Mouse (Mus musculus): ENCODE data around the gene Zfp758.
"Not testable (repeated sequence)": the region's sequence is repeated elsewhere in the genome, so short reads cannot be mapped to it uniquely, and the experiment has no call there.

The Zfp758 gene

DNA sequence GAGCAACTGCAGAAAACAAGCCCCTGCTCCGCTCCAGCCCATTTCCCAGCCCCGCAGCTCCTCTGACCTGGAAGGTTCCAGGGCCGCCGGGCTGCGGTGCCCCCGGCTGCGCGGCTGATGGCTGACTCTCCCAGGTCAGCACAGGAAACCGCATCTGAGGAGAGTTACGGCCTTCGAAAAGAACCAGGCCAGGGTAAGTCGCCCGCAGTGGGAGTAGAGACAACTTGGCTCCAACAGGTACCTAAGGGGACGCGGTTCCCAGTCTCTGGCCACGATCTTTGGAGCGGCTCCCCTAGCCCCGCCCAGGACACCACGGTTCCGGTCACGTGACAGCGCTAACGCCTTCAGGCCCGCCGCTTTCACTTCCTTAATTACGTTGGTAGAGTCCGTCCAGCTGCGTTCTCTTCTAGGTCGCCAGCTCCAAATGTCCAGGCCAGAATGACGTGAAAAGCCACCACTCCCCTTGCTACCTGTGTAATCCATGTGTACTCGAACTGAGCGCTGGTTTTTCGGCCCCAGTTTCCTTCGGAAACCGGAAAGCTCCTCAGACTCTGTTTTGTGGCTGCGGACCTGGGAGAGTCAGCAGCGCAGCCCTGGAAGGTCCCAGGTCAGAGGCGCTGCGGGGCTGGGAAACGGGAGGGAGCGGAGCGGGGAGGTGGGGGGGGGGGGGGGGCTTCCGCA is at the start of gene Zfp758, which contains the start of gene Zfp944:
Zfp758 (plus strand) TSS at position 353 of the 681 bp plus-strand sequence.
Zfp944 (minus strand) TSS at position 300 of the 681 bp plus-strand sequence.
- peak; percentile 70 for DNase-seq (ENCODE audit: low spot score)

DNA sequence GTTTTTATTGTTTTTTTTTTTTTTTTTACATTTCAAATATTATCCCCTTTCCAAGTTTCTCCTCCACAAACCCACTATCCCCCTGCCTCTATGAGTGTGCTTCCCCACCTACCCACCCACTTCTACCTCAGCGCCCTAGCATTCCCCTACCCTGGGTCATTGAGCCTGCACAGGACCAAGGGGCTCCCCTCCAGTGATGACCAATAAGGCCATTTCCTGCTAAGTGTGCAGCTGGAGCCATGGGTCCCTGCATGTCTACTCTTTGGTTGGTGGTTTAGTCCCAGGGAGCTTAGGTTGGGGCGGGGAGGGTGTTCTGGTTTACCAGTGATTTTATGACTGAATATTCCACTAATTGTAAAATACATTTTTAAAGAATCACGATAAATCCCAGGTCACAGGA is 47.0 kb upstream of the Zfp758 start:
- not testable (repeated sequence) for DNase-seq (ENCODE audit: low spot score)

DNA sequence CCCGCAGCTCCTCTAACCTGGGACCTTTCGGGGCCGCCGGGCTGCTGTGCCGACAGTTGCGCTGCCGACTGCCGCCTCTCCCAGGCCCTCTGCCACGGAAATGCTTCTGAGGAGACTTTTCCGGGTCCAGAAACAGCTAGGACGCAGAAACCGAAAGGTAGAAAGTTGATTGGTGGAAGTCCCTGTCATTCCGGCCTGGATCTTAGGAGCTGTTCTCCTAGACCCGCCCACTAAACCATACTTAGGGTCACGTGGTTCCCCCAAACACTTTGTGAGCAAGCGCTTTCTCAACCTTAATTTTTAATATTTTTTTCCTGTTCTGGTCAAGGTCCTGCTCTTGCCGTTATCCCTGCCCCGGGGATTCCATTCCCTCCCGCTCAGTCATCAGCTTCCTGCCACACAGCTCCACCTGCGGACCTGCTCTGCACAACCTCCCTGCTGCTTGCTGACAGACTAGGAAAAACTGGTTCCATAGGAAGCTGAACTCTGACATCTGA is 46.5 kb upstream of the Zfp758 start, which contains the start of gene CT030661.1:
CT030661.1 (minus strand) TSS at position 108 of the 497 bp plus-strand sequence.
- peak; percentile 99 for DNase-seq (ENCODE audit: low spot score)

- DNase-seq (ENCODE audit: low spot score), result not testable (repeated sequence)
These were observed 46.0 kb upstream of the Zfp758 start for GRCm38 (mm10) chr17:22315247-22315646.

DNA sequence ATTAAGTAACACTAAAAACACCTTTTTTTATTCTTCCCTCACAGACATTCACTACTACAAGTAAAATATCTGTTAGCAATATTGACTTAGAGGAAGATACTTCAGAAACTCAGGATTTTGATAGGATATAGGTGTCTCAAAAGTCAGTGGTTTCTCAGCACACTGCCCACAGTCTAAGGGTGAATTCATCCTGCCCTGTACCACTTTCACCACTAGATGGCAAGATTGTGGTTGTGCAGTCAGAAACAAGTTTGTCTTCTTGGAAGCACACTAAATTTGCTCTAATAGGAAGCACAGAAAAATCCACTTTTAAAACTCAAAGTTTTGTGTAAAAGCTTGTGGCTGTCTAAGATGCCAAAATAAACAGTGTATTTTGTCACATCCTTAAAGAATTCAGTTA is 8.5 kb upstream of the Zfp758 start:
- DNase-seq (ENCODE audit: low spot score), result peak; percentile 74

DNA sequence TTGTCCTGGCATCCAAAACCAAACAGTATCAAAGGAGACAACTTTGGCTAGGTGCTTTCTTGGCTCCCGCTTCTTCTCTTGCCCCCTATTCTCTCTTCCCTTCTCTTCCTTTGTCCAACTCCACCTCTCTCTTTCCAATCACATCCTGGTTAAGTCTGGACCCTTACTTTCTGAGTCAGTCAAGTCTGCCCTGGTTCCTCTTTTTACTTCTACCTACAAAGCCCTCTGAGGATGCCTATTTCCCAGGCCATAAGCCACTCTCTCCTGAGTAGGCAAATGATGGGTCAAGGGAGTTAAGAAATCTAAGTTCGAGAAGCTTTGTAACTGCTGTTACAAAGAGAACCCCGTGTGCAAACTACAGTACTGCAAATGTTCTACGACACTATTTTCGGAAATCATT is 681 bp upstream of the Zfp758 start:
- DNase-seq (ENCODE audit: low spot score), result peak; percentile 20

- no peak for DNase-seq (ENCODE audit: low spot score)
These were observed 2.6 kb downstream of the Zfp758 start for GRCm38 (mm10) chr17:22363895-22364294.

DNA sequence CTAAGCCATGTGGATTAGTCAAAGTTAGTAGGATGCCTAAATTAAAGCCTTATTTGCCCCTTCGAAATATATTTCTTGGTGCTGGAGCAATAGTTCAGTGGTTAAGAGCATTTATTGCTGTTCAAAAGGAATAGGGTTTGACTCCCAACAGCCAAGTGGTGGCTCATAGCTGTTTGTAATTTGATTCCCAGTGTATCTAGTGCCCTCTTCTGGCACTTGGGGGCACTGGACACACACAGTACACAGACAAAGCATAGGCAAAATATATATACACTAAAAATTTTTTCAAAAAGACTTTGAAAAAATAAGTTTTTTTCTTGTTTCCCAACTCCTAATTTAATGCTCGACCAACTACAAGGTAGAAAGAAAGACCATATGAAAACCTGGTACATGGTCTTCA is 49.5 kb downstream of the Zfp758 start:
- peak; percentile 40 for DNase-seq (ENCODE audit: low spot score)

GRCm38 (mm10) chr17:22417510-22417909 is 56.3 kb downstream of the Zfp758 start:
- DNase-seq (ENCODE audit: low spot score), result peak; percentile 70

DNA sequence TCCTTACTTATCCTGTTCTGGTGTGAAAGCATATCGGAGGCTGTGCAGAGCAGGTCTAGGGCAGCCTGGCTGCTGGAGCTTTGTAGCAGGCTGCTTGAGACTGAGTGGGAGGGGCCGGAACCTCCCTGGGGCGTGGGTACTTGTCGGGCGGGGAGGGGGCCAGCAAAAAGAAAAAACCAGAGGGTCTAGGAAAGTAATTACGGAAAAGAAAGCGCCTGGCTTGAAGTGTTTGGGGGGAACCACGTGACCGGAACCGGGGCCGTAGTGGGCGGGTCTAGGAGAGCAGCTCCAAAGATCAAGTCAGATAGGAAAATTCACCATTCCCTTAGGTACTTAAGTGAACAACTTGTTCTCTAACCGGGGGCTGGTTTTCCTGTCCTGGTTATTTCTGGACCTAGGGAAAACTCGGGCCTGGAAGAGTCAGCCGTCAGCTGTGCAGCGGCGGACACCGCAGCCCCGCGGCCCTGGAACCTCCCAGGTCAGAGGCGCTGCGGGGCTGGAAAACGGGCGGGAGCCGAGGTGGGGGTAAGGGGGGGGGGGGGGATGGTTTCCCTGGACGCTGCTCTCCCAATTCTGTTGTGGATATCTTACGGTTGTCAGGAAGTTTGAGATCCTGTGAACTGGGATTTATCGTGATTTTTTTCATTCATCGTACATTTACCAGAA is 62.8 kb downstream of the Zfp758 start, which contains the start of gene Zfp946:
Zfp946 (plus strand) TSS at position 271 of the 666 bp plus-strand sequence.
- DNase-seq (ENCODE audit: low spot score), result peak; percentile 73

DNA sequence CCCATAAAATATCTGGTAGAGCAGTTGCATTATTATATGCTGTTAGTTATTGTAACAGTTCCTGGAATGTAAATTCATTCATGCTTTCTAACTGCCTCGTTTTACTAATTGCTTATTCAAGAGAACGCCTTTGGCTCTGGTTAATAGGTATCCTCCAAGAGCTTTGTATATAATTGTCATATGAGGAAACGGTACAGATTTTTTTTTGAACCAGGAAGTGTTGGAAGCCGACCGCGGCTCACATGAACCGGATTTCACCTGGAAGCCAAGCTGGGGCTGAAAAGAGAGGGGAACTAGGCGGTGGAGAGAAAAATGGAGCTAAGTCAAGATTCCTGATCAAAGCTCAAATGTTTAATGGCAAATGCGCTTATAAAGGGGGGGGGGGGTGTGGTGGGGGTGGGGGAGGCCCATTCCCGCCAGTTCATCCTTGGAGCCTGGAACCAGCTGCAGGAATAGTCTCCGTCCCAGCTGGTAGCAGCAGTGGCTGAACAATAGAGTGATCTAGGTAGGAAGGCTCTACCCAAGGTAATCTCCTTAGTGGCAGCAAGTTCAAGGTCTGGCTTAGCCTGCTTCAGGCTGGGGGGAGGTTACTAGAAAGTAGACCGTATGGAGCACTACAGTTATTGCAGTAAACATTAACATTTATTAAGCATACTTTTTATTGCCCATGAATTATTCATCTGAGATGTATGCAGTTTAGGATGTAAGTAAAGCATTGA is 63.5 kb downstream of the Zfp758 start:
- peak; percentile 20 for DNase-seq (ENCODE audit: low spot score)
